Mouse (Mus musculus) kidney, adult 8-10 months (tissue): Measurements from ENCODE around the gene Slc36a4.

Experiments
- DNase-seq, 2 experiments: peaks; one replicate each; pipeline ENCODE4 v3.0.0; 2022

The Slc36a4 gene

DNA sequence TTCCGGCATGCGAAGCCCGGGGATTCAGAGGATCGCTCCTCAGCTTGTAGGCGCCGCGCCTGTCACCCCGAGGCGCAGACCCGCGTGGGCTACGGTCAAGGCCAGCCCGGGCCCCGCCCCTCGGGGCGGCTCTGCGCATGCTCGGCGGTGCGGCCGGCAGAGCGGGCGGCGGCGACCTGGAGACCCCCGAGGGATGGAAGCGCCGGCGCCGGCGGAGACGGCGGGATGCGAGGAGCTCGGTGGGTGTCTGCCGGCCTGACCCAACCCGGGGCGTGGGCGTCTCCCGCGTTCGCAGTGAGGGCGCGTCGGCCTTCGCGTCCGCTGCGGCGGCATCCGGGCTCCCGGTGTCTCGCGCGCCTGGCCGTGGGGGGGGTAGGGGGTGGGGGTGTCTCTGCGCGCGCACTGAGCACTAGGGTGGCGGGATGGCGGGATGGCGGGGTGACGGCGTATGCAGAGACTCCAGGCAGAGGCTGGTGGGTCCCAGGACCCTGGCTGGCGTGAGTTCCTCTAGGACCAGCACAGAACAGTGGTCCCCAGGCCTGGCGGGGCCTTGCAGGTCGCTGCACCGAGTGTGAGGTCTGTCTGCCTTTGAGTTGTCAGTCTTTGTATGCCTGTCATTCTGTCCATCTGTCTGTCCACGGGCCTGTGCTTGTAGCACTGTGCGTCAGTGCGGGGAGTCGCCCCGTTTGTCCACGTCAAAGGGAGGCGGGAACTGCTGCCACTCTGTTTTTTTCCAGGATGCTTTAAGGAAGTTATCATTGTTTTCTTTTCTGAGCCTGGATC lies at the start of gene Slc36a4:
Gene Slc36a4, plus strand, starts transcription at position 140 of the 783 bp plus-strand sequence.
- DNase-seq, result peak; percentile 68 to 70

DNA sequence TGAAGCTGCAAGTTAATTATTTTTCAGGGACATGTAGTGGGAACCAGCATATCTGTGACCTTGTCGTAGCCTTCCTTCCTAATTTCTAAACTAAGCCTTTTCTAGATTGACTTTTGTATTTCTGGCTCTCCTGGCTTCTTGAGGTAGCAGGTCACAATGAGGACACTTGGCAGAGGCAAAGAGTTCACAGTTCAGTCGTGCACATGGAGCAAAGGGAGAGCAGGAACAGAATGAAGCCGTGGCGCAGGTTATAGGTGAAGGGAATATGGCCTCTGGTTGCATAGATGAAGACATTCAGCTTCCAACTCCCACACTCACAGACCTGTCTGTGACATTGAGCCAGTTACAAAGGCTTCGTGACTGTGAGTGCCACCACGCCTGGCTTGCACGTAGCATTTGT lies 44.9 kb upstream of the Slc36a4 start:
- DNase-seq, result peak; percentile 64 to 77

DNA sequence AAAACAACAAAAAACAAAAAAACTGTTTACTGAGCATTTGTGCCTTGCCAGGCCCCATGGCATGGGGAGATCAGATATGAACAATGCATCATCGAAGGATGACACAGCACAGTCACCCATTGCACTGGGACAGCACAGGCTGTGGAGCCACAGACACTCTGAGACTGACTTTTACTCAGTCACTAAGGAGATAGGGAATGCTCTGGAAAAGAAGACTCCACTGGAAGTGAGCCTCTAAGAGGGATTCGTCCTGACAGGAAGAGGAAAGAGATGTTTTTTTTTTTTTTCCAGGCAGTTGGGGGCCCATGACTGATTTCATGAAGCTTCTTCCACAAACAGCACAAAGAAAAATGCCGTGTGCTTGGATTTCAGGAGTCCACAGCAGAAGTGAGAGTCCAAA lies 40.1 kb upstream of the Slc36a4 start:
- DNase-seq, result no peak

GRCm38 (mm10) chr9:15670002-15670527 lies 39.5 kb upstream of the Slc36a4 start:
- DNase-seq, result peak; percentile 51 to 79

GRCm38 (mm10) chr9:15672251-15672650 lies 37.3 kb upstream of the Slc36a4 start:
- DNase-seq, result no peak

DNA sequence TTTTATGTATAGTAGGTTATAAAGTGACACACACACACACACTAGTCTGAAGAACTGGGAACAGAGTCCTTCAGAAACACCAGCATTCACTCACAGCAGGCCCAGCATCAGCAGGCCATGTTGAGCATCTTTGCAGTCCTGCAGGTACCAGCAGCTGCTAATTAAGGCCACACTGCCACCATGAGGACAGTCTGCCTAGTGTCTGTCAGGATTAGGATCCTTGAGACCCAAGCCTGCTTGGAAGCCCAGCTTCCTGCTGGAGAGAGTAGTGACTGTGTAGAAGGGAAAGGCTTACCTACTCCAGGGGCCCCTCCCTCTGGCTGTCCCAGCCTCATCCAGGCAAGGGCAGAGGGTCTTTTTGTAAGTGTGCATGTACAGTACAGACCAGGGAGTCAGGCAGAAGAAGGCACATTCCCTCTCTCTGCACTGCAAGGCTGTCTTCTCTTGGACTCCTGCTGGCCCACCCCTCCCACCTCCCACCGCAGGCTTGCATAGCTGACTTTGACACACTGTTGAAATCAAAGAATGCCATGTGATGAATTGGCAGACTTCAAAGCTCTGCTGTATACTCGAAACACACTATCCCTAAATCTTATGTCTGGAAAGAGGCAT lies 27.6 kb upstream of the Slc36a4 start:
- DNase-seq, result peak; percentile 77 to 88

- DNase-seq, result peak; percentile 38 to 69
Observed at GRCm38 (mm10) chr9:15685215-15685614, 24.3 kb upstream of the Slc36a4 start.

DNA sequence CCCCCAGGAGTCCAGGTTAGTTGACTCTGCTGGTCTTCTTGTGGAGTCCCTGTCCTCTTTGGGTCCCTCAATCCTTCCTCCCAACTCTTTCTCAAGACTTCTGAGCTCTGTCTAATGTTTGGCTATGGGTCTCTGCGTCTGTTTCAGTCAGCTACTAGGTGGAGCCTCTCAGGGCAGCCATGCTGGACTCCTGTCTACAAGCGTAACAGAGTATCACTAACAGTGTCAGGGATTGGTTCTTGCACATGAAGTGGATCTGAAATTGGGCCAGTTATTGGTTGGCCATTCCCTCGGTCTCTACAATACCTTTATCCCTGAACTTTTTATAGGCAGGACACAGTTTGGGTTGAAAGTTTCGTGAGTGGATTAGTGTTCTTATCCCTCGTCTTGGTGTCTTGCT lies 22.2 kb upstream of the Slc36a4 start:
- DNase-seq, result no peak

DNA sequence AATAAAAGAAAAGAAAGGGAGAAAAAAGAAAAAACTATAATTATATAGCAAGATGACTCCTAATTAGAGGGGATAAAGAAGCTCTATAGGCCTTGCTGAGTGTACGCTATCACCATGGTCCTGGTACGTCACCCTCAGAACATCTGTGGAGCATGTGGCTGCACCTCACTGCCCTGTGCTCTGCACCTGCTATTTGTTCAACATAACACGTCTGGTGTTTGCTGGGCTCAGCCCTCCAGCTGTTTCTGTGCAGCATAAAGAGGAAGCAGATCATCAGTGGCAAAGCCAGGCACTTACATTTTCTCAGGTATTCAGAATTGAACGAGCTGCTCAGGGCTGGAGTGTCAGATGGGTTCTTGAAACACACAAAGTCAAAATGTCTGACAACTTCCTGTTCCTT lies 15.7 kb upstream of the Slc36a4 start:
- no peak for DNase-seq

DNA sequence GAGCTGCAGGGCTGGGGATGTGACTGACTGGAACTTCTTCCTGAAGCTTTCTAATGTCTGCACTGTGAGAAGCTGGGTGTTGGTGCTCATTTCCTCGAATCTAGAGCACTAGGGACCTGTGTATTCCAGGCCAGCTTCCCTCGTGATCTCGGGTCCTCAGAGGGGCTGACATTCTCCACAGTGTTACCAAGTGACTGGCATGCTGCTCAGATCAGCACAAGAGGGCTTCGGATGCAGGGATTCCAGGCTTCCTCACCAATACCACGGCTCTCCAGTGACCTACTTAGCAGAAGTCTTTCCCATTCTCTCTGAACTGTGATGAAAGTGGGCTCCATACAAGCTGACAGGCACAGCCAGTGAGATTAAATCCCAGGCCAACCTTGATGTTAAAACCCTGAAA lies 14.5 kb upstream of the Slc36a4 start:
- DNase-seq, result no peak

DNA sequence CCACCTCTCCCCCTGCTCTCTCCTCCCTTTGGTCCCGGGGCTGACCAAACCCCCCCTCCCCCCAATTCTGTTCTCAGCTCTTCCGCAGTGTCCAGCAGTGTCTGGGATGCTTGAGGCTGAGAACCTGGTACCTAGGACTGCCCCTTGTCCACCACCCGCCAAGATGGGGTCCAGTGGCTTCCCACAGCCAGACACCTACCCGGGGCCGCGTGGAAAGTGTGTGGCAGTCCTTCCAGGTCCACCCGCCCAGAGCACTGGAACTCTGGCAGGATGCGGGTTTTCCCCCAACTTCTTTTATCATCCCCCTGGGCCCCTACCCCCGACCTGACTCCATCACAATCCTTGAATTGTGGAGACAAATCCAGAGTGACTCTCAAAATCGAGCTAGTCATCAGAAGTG lies 3.8 kb upstream of the Slc36a4 start:
- no peak for DNase-seq

- no peak for DNase-seq
Observed at GRCm38 (mm10) chr9:15708979-15709598, 449 bp upstream of the Slc36a4 start.

- DNase-seq, result no peak
Observed at GRCm38 (mm10) chr9:15710821-15711565, 1.5 kb downstream of the Slc36a4 start.

DNA sequence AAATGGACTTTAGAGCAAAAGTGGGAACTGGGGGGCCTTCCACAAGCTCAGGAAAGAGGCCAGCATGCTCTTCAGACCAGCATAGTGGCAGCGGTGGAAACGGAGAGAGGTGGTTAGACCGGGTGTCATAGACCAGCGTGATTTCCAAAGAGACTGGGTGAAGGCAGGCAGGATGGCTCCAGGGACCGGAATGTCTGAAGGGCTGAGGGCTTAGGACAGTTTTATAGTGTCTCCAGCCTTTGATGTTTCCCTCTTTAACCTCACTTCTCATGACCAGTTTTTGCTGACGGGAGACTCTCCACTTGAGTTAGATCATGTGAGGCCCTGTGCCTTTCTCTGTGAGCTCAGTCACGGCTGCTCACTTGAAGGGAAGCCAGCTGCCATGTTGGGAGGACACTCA lies 2.1 kb downstream of the Slc36a4 start:
- DNase-seq, result no peak

DNA sequence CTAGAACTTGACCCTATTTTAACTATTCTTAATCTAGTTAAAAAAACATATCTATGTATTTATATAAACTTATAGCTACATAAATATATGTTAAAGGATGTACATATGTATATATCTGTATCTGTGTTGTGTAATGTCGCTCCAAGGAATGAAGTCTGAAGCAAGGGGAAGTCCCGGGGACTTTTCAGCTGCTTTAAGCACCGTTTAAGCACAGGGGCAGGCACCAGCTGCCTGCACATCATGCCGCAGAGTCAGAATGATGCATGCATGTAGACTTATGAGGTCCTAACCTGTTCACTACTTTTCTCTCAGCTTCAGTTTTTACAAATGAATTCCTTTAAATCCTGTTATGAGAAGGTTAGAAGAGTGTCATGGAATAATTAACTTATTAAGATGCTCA lies 5.3 kb downstream of the Slc36a4 start:
- no peak for DNase-seq

DNA sequence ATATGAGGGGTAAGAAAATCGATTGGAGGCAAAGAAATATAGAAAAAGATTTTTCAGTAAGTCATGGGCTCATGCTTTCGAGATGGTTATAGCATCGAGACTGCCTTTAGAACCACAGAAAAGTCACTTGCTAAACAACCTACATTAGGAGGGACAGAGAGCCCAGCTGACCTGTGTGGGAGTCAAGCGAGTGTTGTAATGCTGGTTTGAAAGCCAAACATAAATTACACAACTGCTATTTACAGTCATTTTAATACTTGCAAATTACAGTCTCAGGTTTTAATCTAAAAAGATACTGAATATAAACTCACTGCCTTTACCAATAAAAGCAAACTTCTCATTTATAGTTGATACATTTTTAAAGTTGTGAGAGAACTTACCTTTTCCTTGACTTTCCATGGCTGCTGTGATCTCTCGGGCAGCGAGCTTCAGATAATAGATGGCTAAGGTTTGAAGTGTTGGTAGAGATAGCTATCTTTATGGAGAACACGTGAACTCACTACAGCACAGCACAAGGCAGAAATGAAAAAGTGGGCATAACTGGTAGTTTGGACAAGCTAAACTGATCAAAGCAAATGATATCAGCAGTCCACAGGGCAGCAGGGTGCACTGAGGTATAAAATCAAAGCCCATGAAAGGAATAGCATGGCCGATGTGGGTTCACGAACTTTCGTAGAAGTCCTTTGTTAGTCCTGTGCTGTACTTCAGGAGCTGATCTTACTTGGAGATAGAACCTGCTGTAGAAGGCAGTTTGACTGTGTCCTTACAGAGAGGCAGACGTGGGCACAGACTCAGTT lies 5.9 kb downstream of the Slc36a4 start:
- no peak for DNase-seq

DNA sequence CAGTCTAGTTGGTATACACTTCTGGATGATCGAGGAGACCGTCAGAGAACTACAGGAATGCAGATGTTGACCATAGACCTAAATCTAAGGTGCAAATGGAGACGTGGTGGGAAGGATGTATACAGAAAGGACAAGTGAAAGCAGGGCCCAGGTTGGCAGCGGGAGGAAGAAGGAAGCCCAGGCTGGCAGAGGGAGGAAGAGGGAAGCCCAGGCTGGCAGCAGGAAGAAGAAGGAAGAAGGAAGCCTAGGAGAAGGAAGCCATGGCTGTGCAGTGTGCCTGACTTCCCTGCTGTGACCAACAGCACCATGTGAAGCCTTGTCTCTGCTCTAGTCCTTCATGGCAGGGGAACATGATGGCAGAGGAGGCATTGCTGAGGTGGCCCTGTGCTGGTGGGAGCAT lies 7.8 kb downstream of the Slc36a4 start:
- no peak for DNase-seq

GRCm38 (mm10) chr9:15718295-15718694 lies 8.8 kb downstream of the Slc36a4 start:
- no peak for DNase-seq

- no peak for DNase-seq
Observed at GRCm38 (mm10) chr9:15719594-15719993, 10.1 kb downstream of the Slc36a4 start.

GRCm38 (mm10) chr9:15720556-15720955 lies 11.0 kb downstream of the Slc36a4 start:
- DNase-seq, result no peak

DNA sequence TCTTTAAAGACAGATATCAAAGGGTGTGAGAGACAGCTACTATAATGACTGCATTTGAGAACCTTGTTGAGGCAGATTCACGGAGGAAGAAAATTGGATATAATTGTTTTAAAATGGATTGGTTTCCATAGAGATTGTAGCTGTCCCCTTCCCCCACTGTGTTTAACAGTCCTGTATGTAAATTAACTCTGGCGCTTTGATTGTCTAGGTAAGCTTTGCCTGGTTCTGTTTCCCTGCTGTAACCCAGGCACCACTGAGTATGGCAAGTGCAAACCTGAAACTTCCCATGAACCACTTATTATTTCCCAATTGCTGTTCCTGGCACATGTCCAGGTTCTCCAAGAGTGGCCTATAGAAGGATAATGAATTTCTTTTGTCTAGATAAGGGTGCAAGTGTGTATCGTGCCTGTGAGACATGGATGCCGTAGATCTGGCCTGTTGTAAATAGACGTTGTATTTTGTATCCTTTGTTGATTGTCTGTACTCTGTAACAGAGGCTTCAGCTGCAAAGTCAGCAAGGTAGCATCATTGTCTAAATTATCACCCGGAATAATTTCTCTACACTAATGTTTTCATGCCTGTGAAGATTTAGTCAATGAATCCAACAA lies 11.8 kb downstream of the Slc36a4 start:
- DNase-seq, result no peak

- no peak for DNase-seq
Observed at GRCm38 (mm10) chr9:15722506-15722905, 13.0 kb downstream of the Slc36a4 start.
